Mouse (Mus musculus) kidney, embryonic 14.5 days (tissue): ENCODE data around the gene Cd38. TPM values are rescaled to one million over a fixed set of nuclear protein-coding genes. Genes with fewer than 3 reads are reported as not detected.
A peak's percentile ranks its signal among the peaks of the same experiment; 100 is the strongest.

ENCODE experiments used
- ATAC-seq: fragments of 200-750 bp; cut with Nextera tagmentation; 2 replicates; pipeline ENCODE4 v1.8.0; 2017; ENCODE audit warnings: moderate number of reproducible peaks, mild to moderate bottlenecking, moderate TSS enrichment, moderate library complexity; ENCODE audit not compliant: low FRiP score, low TSS enrichment
- H3K27ac ChIP-seq: fragments of 300-500 bp; sonication (generic); 2 replicates; pipeline ENCODE4 v1.5.1; 2014; ENCODE audit warnings: low read depth, mild to moderate bottlenecking, low read length, moderate library complexity, mixed read lengths
- H3K27me3 ChIP-seq: fragments of 300-500 bp; sonication (generic); 2 replicates; pipeline ENCODE4 v1.6.1; 2014; ENCODE audit warnings: mild to moderate bottlenecking, low read length; ENCODE audit not compliant: control insufficient read depth, insufficient read depth
- H3K36me3 ChIP-seq: fragments of 300-500 bp; sonication (generic); 2 replicates; pipeline ENCODE4 v1.6.1; 2014; ENCODE audit warnings: low read length, mixed read lengths; ENCODE audit not compliant: control insufficient read depth, insufficient read depth
- H3K4me1 ChIP-seq: fragments of 300-500 bp; sonication (generic); 2 replicates; pipeline ENCODE4 v1.6.1; 2014; ENCODE audit warnings: low read length, mixed read lengths; ENCODE audit not compliant: control insufficient read depth, insufficient read depth
- H3K4me2 ChIP-seq: fragments of 300-500 bp; sonication (generic); replicated peaks from 2 replicates; pipeline ENCODE4 v1.6.1; 2014; ENCODE audit warnings: low read depth, mild to moderate bottlenecking, low read length
- H3K4me3 ChIP-seq: fragments of 300-500 bp; sonication (generic); 2 replicates; pipeline ENCODE4 v1.5.1; 2014; ENCODE audit warnings: mild to moderate bottlenecking, low read length
- H3K9ac ChIP-seq: fragments of 300-500 bp; sonication (generic); 2 replicates; pipeline ENCODE4 v1.6.1; 2014; ENCODE audit warnings: low read depth, mild to moderate bottlenecking, low read length, moderate library complexity
- H3K9me3 ChIP-seq: fragments of 300-500 bp; sonication (generic); 2 replicates; pipeline ENCODE4 v1.6.1; 2016; ENCODE audit warnings: low read length; ENCODE audit not compliant: control insufficient read depth
- WGBS: fragments of 180-500 bp; shearing (Covaris S2); extraction: QIAGEN DNeasy Blood & Tissue Kit; methylation state at CpG from one replicate; pipeline ENCODE4 v1.1.7; 2014; 5-methylcytosine and 5-hydroxymethylcytosine counted together
- polyA plus RNA-seq: library from polyadenylated mRNA; unstranded; fragments of >200 nt; fragmentation: Nextera tagmentation; extraction: Ambion mirVana; gene quantifications from 2 replicates; pipeline ENCODE4 v1.2.1, GENCODE M21; 2014

The Cd38 gene
- polyA plus RNA-seq, 1 experiment from 2014 or later, result 32.0 TPM

DNA sequence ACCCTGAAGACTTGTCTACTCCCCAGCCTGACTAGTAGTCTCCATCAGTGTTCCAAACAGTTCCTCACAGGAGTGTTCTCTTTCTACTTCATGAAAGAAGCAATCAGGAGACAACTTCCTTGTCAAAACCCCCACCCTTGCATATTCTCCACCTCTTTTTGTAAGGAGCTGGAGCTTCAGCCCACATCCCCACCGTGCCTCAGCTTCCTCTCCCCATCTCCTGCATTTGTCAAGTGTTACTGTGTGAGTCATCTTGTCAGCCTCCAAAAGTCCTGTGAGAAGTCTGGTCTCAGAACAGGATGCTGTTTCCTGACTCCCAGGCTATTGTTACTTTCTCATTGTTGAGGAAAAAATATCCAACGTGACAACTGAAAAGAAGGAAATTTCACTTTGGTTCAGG is 3.0 kb upstream of the Cd38 start:
- 61% methylated on average over 2 of the region's 2 CpGs for WGBS
- Histone ChIP-seq H3K4me3 (no peak overlapping the region), H3K36me3 (no peaks in the 10 kb centered on the region), H3K4me1 (0 out of 2 replicates have a peak, but pooled peaks cover 9% of the 10 kb centered on the region), H3K4me2 (no peak overlapping the region), H3K27ac (no peak overlapping the region), H3K9ac (no peak overlapping the region), H3K9me3 (no peaks in the 10 kb centered on the region), H3K27me3 (no peaks in the 10 kb centered on the region)
- ATAC-seq, result no peak

DNA sequence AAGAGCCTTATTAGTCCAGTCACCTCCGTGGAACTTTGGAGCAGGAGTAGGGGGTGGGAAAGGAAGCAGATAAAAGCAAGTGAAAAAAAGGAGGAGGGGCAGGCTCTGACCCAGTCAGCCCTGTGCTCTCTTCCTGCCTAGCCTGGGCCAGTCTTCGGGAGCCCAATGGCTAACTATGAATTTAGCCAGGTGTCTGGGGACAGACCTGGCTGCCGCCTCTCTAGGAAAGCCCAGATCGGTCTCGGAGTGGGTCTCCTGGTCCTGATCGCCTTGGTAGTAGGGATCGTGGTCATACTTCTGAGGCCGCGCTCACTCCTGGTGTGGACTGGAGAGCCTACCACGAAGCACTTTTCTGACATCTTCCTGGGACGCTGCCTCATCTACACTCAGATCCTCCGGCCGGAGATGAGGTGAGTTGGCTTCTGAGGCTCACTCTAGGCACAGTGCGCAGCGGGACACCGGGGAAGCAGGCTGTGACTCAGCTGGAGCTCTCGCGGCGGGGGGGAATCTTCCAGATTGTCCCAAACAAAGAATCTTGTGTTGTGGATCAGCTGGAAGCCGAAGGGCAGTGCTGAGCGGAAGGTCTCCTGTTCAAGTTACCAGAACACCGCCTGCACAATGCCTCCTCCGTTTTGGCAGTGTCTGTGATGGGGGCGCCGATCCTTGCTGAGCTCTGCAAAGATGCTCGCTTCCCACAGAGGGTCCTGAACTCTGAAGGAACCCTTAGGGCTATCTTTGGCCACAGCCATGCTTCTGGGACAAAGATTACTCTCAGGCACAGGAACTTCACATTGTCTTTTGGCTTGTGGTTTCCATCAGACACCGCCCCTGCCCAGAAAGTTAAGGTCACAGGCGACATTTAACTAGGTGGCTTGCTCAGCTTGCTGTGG is 603 bp downstream of the Cd38 start:
- H3K27ac ChIP-seq, result peak overlapping the region; percentile 39; the same call in 1 of the 2 replicates
- H3K36me3 ChIP-seq, result no peaks in the 10 kb centered on the region
- H3K4me2 ChIP-seq, result peak overlapping the region; percentile 72
- H3K9me3 ChIP-seq, result no peaks in the 10 kb centered on the region
- ATAC-seq, result peak; percentile 65
- H3K27me3 ChIP-seq, result no peaks in the 10 kb centered on the region
- 0 out of 2 replicates have a peak, but pooled peaks cover 9% of the 10 kb centered on the region for H3K4me1 ChIP-seq
- H3K9ac ChIP-seq, result peak overlapping the region; percentile 64
- peak overlapping the region; percentile 44 for H3K4me3 ChIP-seq
- WGBS, result 3% methylated on average over 28 of the region's 28 CpGs

DNA sequence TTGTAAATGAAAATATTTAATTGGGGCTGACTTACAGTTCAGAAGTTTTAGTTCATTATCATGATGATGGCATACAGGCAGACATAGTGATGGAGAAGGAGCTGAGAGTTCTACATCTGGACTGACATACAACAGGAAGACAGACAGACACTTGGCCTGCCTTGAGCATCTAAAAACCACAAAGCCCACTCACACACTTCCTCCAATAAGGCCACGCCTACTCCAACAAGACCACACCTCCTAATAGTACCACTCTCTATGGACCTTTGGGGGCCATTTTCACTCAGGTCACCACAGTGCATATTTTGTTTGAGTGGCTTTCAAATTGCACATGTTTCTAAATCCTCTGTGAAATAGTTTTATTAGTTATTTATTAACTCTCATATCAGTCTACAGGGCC is 3.5 kb downstream of the Cd38 start:
- ATAC-seq, result no peak
- H3K9ac ChIP-seq, result no peak overlapping the region
- 70% methylated on average over 1 of the region's 1 CpGs for WGBS
- H3K36me3 ChIP-seq, result no peaks in the 10 kb centered on the region
- no peak overlapping the region for H3K4me2 ChIP-seq
- no peaks in the 10 kb centered on the region; the same call in 1 of the 2 replicates for H3K9me3 ChIP-seq
- H3K27me3 ChIP-seq, result no peaks in the 10 kb centered on the region
- no peak overlapping the region for H3K27ac ChIP-seq
- H3K4me1 ChIP-seq, result 0 out of 2 replicates have a peak, but pooled peaks cover 9% of the 10 kb centered on the region
- no peak overlapping the region for H3K4me3 ChIP-seq

DNA sequence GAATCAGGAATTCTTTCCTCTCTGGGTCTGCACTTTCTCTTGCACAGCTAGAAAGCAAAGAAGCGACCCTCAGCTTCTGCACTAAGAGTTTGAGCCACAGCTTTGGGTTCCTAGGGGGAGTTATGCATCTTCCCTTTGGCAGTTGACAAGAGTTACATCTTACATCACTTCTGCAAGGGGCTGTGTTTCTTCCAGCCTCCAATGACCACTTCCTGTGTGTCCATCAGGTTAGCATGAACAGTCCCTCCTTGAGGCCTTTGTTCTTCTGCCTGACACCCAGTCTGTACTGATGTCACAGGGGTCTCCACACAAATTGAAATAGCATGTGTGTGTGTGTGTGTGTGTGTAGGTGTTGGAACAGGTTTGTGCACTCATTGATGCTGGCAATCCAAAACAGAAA is 4.3 kb downstream of the Cd38 start:
- ATAC-seq, result no peak
- no peak overlapping the region for H3K27ac ChIP-seq
- WGBS, result 78% methylated on average over 1 of the region's 1 CpGs
- H3K9me3 ChIP-seq, result no peaks in the 10 kb centered on the region; the same call in 1 of the 2 replicates
- 0 out of 2 replicates have a peak, but pooled peaks cover 9% of the 10 kb centered on the region for H3K4me1 ChIP-seq
- no peaks in the 10 kb centered on the region for H3K27me3 ChIP-seq
- no peak overlapping the region for H3K4me3 ChIP-seq
- H3K36me3 ChIP-seq, result no peaks in the 10 kb centered on the region
- H3K9ac ChIP-seq, result no peak overlapping the region
- no peak overlapping the region for H3K4me2 ChIP-seq

DNA sequence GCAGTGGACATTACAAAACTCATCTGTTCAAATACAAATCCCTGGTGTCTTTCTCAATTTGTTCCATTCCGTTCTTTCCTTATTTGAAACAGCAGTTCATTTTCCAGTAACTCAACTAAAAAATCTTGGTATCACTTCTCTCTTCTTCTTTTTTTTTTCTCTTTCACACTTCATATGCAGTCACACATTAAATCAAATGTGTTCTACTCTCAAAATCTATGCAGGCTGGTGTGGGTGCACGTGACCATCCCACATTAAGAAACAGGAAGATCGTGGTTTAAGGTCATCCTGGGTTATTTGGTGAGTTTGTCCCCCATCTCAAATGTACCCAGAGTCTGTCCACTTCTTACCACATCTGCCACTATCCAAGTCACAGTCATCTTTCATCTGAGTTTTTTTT is 13.7 kb downstream of the Cd38 start:
- Histone ChIP-seq H3K27ac (no peak overlapping the region), H3K9me3 (no peaks in the 10 kb centered on the region), H3K36me3 (no peaks in the 10 kb centered on the region), H3K4me2 (no peak overlapping the region), H3K9ac (no peak overlapping the region), H3K27me3 (no peaks in the 10 kb centered on the region), H3K4me1 (no peaks in the 10 kb centered on the region), H3K4me3 (no peak overlapping the region)
- ATAC-seq, result no peak
- 88% methylated on average over 3 of the region's 3 CpGs for WGBS

DNA sequence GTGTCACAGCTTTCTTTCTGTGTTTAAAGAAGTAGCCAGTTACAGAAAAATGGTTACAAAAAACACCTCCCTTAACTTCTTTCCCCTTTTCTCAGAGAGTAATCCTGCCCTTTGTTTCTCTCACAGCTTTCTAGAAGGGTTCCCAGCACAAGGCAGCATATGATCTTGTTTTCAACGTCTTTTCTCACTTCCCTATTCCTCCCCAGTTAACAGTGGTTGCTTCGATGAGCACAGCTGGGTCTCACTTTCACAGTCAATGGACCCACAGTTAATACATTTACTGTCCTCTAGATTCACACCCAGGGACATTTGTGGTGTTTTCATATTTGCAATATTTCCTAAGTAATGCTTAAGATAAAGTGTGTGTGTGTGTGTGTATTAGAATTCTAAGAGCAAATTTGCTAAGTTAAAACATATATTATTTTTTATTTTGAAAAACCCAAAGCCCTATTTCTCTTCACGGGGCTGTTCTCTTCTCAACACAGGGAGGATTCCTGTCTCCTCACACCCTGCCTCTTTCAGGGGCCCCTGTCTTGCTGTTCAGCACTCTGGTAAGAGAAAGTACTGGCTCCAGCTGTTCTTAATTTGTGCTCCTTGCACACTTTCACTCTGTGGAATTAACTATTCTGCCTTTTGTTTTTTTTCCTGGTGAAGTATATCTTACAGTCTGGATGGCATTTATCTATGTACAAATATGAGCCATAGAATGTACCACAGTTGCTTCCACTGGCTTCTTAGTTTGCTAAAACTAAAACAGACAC is 16.9 kb downstream of the Cd38 start:
- Histone ChIP-seq H3K4me1 (no peaks in the 10 kb centered on the region), H3K9ac (no peak overlapping the region), H3K36me3 (no peaks in the 10 kb centered on the region), H3K4me2 (no peak overlapping the region), H3K9me3 (no peaks in the 10 kb centered on the region), H3K27me3 (no peaks in the 10 kb centered on the region), H3K4me3 (no peak overlapping the region), H3K27ac (no peak overlapping the region)
- 24% methylated on average over 3 of the region's 3 CpGs for WGBS
- ATAC-seq, result no peak

GRCm38 (mm10) chr5:43892386-43892785 is 24.0 kb downstream of the Cd38 start:
- WGBS, result 18% methylated on average over 1 of the region's 1 CpGs
- Histone ChIP-seq H3K4me2 (no peak overlapping the region), H3K9ac (no peak overlapping the region), H3K4me3 (no peak overlapping the region), H3K27me3 (no peaks in the 10 kb centered on the region), H3K4me1 (no peaks in the 10 kb centered on the region), H3K27ac (no peak overlapping the region), H3K9me3 (no peaks in the 10 kb centered on the region), H3K36me3 (no peaks in the 10 kb centered on the region)
- no peak for ATAC-seq

DNA sequence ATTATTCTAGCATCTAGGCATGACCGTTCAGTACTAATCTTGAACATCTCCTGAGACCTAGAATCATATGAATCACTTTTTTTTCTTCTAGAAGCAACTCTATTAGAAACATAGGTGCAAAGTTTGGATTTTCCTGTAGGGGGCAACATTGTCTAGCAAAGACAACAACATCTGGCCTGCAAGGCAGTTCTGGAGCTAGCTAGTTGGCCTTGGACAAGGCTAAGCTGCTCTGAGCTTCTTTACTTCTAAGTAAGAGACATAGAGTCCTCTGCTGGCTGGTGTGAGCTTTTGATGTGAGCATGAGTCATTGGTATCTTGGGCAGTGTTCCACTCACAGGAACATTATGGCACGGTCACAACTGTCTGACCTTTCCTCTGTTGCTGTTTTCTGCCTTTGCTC is 25.8 kb downstream of the Cd38 start:
- WGBS, result 69% methylated on average over 2 of the region's 2 CpGs
- 0 out of 2 replicates have a peak, but pooled peaks have one; percentile 55 for ATAC-seq
- H3K4me1 ChIP-seq, result no peaks in the 10 kb centered on the region

GRCm38 (mm10) chr5:43895931-43896330 is 27.6 kb downstream of the Cd38 start:
- H3K4me3 ChIP-seq, result no peak overlapping the region
- H3K36me3 ChIP-seq, result no peaks in the 10 kb centered on the region
- no peaks in the 10 kb centered on the region for H3K9me3 ChIP-seq
- no peak overlapping the region for H3K27ac ChIP-seq
- ATAC-seq, result no peak
- no peaks in the 10 kb centered on the region for H3K4me1 ChIP-seq
- H3K9ac ChIP-seq, result no peak overlapping the region
- H3K27me3 ChIP-seq, result no peaks in the 10 kb centered on the region
- H3K4me2 ChIP-seq, result no peak overlapping the region
- WGBS, result 72% methylated on average over 3 of the region's 3 CpGs

More for the DNA sequence above, 25.8 kb downstream of the Cd38 start:
- Histone ChIP-seq H3K27ac (no peak overlapping the region), H3K4me2 (no peak overlapping the region), H3K36me3 (no peaks in the 10 kb centered on the region), H3K27me3 (no peaks in the 10 kb centered on the region), H3K9ac (no peak overlapping the region), H3K4me3 (no peak overlapping the region), H3K9me3 (no peaks in the 10 kb centered on the region)
